In genomic region chr2:153952897-153953296, GRCm38 (mm10) we compare ENCODE assay signal across 9 mouse cellular contexts. TPM values are rescaled to one million over a fixed set of nuclear protein-coding genes. Genes with fewer than 3 reads are reported as not detected.
DNase-seq lines count a peak whose midpoint lies in the region; ATAC-seq and TF ChIP-seq lines count a peak whose summit lies in the region.
"Had no signal": no experiment of that assay in that cellular context is flagged by ENCODE, and none has a peak within 500 bp of the region (broad histone marks: within the 10 kb centered on the region; RNA-seq: fewer than 3 reads in every experiment).

No protein-coding gene starts in this region.

- no peak overlapping the region for H3K4me2 ChIP-seq in midbrain, embryonic 13.5 days (replicated peaks)
- H3K4me2 ChIP-seq: neural tube, embryonic 13.5 days had no signal

- no peak for ATAC-seq in midbrain, embryonic 13.5 days
- no peak for ATAC-seq in Patski
- ATAC-seq in erythroid progenitor cell, adult 5-6 weeks (replicated peaks; ENCODE audit: low FRiP score, poor library complexity, severe bottlenecking), result no peak

- H3K4me1 ChIP-seq in midbrain, embryonic 10.5 days, result 0 out of 2 replicates have a peak, but pooled peaks cover 4% of the 10 kb centered on the region
- H3K4me1 ChIP-seq in midbrain, embryonic 13.5 days (replicated peaks), result no peaks in the 10 kb centered on the region
- H3K4me1 ChIP-seq in cerebellum, adult 2 months (ENCODE audit: control insufficient read depth, insufficient read depth, low read length), result 0 out of 2 replicates have a peak, but pooled peaks cover 3% of the 10 kb centered on the region
- H3K4me1 ChIP-seq: neural tube, embryonic 13.5 days had no signal

- no peak overlapping the region for H3K27ac ChIP-seq in midbrain, embryonic 10.5 days (replicated peaks)
- no peak overlapping the region for H3K27ac ChIP-seq in midbrain, embryonic 13.5 days
- no peak overlapping the region for H3K27ac ChIP-seq in cerebellum, adult 2 months (ENCODE audit: insufficient read depth, low read length)
- H3K27ac ChIP-seq: neural tube, embryonic 13.5 days had no signal

- intact Hi-C loops in heart, postnatal 14 days (cut with DNase I), result no loop called here
- intact Hi-C loops in left cerebral cortex, postnatal 14 days (cut with DNase I), result loop anchor here (10.0 kb wide), 1 partner anchor 288 kb away; no protein-coding TSS in a partner anchor

- peak; percentile 71 for TF ChIP-seq CTCF in Patski (IDR thresholded peaks at IDR 0.05)
- peak; percentile 63; the same call in 1 of the 2 replicates for TF ChIP-seq CTCF in cerebellum, adult 2 months (IDR thresholded peaks at IDR 0.05; ENCODE audit: borderline replicate concordance, insufficient read depth, low read depth, low read length)

- no peak for TF ChIP-seq POLR2A in cerebellum, adult 2 months (IDR thresholded peaks at IDR 0.05; ENCODE audit: borderline replicate concordance, insufficient read depth, low read length)

- WGBS in midbrain, embryonic 10.5 days, result 26% methylated on average over 6 of the region's 6 CpGs
- 30% methylated on average over 6 of the region's 6 CpGs for WGBS in midbrain, embryonic 13.5 days
- WGBS in cerebellum, adult 2 months, result 33% methylated on average over 6 of the region's 6 CpGs

- in situ Hi-C loops in Patski (cut with MboI; ENCODE audit: low pct_unique_long_range_greater_than_20kb), result no loop called here

- no peaks in the 10 kb centered on the region for H3K27me3 ChIP-seq in midbrain, embryonic 10.5 days (ENCODE audit: low read depth, poor library complexity, severe bottlenecking)
- H3K27me3 ChIP-seq in midbrain, embryonic 13.5 days, result no peaks in the 10 kb centered on the region
- no peaks in the 10 kb centered on the region for H3K27me3 ChIP-seq in Patski
- H3K27me3 ChIP-seq in cerebellum, adult 2 months (ENCODE audit: control insufficient read depth, insufficient read depth, low read length), result no peaks in the 10 kb centered on the region
- H3K27me3 ChIP-seq: neural tube, embryonic 13.5 days had no signal

- no peak overlapping the region for H3K9ac ChIP-seq in midbrain, embryonic 13.5 days (replicated peaks)
- H3K9ac ChIP-seq: neural tube, embryonic 13.5 days had no signal

- POLR2A ChIA-PET in Patski (lab: Charles Lee), result no interaction called here

- no peaks in the 10 kb centered on the region for H3K9me3 ChIP-seq in midbrain, embryonic 10.5 days (replicated peaks)
- H3K9me3 ChIP-seq in midbrain, embryonic 13.5 days, result no peaks in the 10 kb centered on the region
- H3K9me3 ChIP-seq: neural tube, embryonic 13.5 days had no signal

- no peaks in the 10 kb centered on the region for H3K36me3 ChIP-seq in midbrain, embryonic 10.5 days
- no peaks in the 10 kb centered on the region for H3K36me3 ChIP-seq in midbrain, embryonic 13.5 days
- H3K36me3 ChIP-seq: neural tube, embryonic 13.5 days had no signal

- H3K4me3 ChIP-seq in midbrain, embryonic 10.5 days, result no peak overlapping the region
- H3K4me3 ChIP-seq in midbrain, embryonic 13.5 days (replicated peaks), result no peak overlapping the region
- H3K4me3 ChIP-seq in cerebellum, adult 2 months (replicated peaks; ENCODE audit: insufficient read depth, low read depth, low read length), result no peak overlapping the region
- H3K4me3 ChIP-seq: neural tube, embryonic 13.5 days had no signal

- CTCF ChIA-PET in Patski (lab: Charles Lee), result interaction anchor here (0.7 to 1.3 kb wide), 3 partner anchors 9 to 283 kb away, joined by 3 to 4 read pairs (median 4); no protein-coding TSS in a partner anchor

- peak; percentile 67 for DNase-seq in midbrain, embryonic 10.5 days (ENCODE audit: low spot score)
- DNase-seq in Patski (ENCODE audit: low read depth, low spot score), result no peak
- peak; percentile 56 to 80 for DNase-seq in cerebellum, adult 2 months
- DNase-seq in heart, postnatal 14 days, result peak; percentile 40 to 62
- peak; percentile 76 to 78 for DNase-seq in left cerebral cortex, postnatal 14 days (ENCODE audit: low spot score in 2 of 2)
- peak; percentile 41 for DNase-seq in ovary, postnatal 14 days (ENCODE audit: low spot score)

RNA-seq across cellular contexts. Expression of gene Bpifb4, which starts 14.9 kb away (rescaled TPM):
- polyA plus RNA-seq in midbrain, embryonic 10.5 days (2016; fragmentation: Nextera tagmentation; extraction: Ambion mirVana), result 0.10 TPM in 1 of 2 replicates, not detected in the other
- polyA plus RNA-seq in midbrain, embryonic 13.5 days (2015; fragmentation: Nextera tagmentation; extraction: Ambion mirVana), result not detected in 2 replicates
- not detected for polyA plus RNA-seq in Patski (2021)
- 0.05 and 0.13 TPM in 2 replicates for polyA plus RNA-seq in cerebellum, adult 2 months (2012; rRNA removed)
- total RNA-seq in heart, postnatal 14 days (2021), result not detected
- total RNA-seq in left cerebral cortex, postnatal 14 days (2021), result not detected
- total RNA-seq in erythroid progenitor cell, adult 5-6 weeks (2015; ENCODE audit: low replicate concordance), result not detected in 2 replicates
- not detected in 2 replicates for total RNA-seq in erythroid progenitor cell, adult 5-6 weeks (2017; ENCODE audit: low replicate concordance)
- polyA plus RNA-seq: neural tube, embryonic 13.5 days had no signal

RNA-seq across cellular contexts. Expression of gene Bpifa6, which starts 21.8 kb away (rescaled TPM):
- polyA plus RNA-seq in midbrain, embryonic 10.5 days (2016; fragmentation: Nextera tagmentation; extraction: Ambion mirVana), result not detected in 2 replicates
- not detected in 2 replicates for polyA plus RNA-seq in midbrain, embryonic 13.5 days (2015; fragmentation: Nextera tagmentation; extraction: Ambion mirVana)
- polyA plus RNA-seq in Patski (2021), result not detected
- polyA plus RNA-seq in cerebellum, adult 2 months (2012; rRNA removed), result not detected in 2 replicates
- not detected for total RNA-seq in heart, postnatal 14 days (2021)
- not detected for total RNA-seq in left cerebral cortex, postnatal 14 days (2021)
- total RNA-seq in erythroid progenitor cell, adult 5-6 weeks (2015; ENCODE audit: low replicate concordance), result not detected in 2 replicates
- not detected in 2 replicates for total RNA-seq in erythroid progenitor cell, adult 5-6 weeks (2017; ENCODE audit: low replicate concordance)
- polyA plus RNA-seq: neural tube, embryonic 13.5 days had no signal

RNA-seq across cellular contexts. Expression of gene Bpifb3, which starts 34.9 kb away (rescaled TPM):
- not detected in 2 replicates for polyA plus RNA-seq in midbrain, embryonic 10.5 days (2016; fragmentation: Nextera tagmentation; extraction: Ambion mirVana)
- not detected in 2 replicates for polyA plus RNA-seq in midbrain, embryonic 13.5 days (2015; fragmentation: Nextera tagmentation; extraction: Ambion mirVana)
- not detected for polyA plus RNA-seq in Patski (2021)
- polyA plus RNA-seq in cerebellum, adult 2 months (2012; rRNA removed), result not detected in 2 replicates
- total RNA-seq in heart, postnatal 14 days (2021), result not detected
- not detected for total RNA-seq in left cerebral cortex, postnatal 14 days (2021)
- total RNA-seq in erythroid progenitor cell, adult 5-6 weeks (2015; ENCODE audit: low replicate concordance), result not detected in 2 replicates
- total RNA-seq in erythroid progenitor cell, adult 5-6 weeks (2017; ENCODE audit: low replicate concordance), result not detected in 2 replicates
- polyA plus RNA-seq: neural tube, embryonic 13.5 days had no signal

RNA-seq across cellular contexts. Expression of gene Bpifb6, which starts 52.7 kb away (rescaled TPM):
- polyA plus RNA-seq in midbrain, embryonic 10.5 days (2016; fragmentation: Nextera tagmentation; extraction: Ambion mirVana), result not detected in 2 replicates
- polyA plus RNA-seq in midbrain, embryonic 13.5 days (2015; fragmentation: Nextera tagmentation; extraction: Ambion mirVana), result not detected in 2 replicates
- polyA plus RNA-seq in Patski (2021), result not detected
- 0.16 and 0.22 TPM in 2 replicates for polyA plus RNA-seq in cerebellum, adult 2 months (2012; rRNA removed)
- total RNA-seq in heart, postnatal 14 days (2021), result not detected
- not detected for total RNA-seq in left cerebral cortex, postnatal 14 days (2021)
- total RNA-seq in erythroid progenitor cell, adult 5-6 weeks (2015; ENCODE audit: low replicate concordance), result not detected in 2 replicates
- total RNA-seq in erythroid progenitor cell, adult 5-6 weeks (2017; ENCODE audit: low replicate concordance), result not detected in 2 replicates
- polyA plus RNA-seq: neural tube, embryonic 13.5 days had no signal

RNA-seq across cellular contexts. Expression of gene Bpifa2, which starts 55.2 kb away (rescaled TPM):
- polyA plus RNA-seq in midbrain, embryonic 10.5 days (2016; fragmentation: Nextera tagmentation; extraction: Ambion mirVana), result not detected in 2 replicates
- polyA plus RNA-seq in midbrain, embryonic 13.5 days (2015; fragmentation: Nextera tagmentation; extraction: Ambion mirVana), result not detected in 2 replicates
- not detected for polyA plus RNA-seq in Patski (2021)
- not detected in 2 replicates for polyA plus RNA-seq in cerebellum, adult 2 months (2012; rRNA removed)
- total RNA-seq in heart, postnatal 14 days (2021), result not detected
- total RNA-seq in left cerebral cortex, postnatal 14 days (2021), result not detected
- not detected in 2 replicates for total RNA-seq in erythroid progenitor cell, adult 5-6 weeks (2015; ENCODE audit: low replicate concordance)
- not detected in 2 replicates for total RNA-seq in erythroid progenitor cell, adult 5-6 weeks (2017; ENCODE audit: low replicate concordance)
- polyA plus RNA-seq: neural tube, embryonic 13.5 days had no signal
